Mouse (Mus musculus) stomach, embryonic 16.5 days (tissue): Measurements from ENCODE around the gene Tmem131l. TPM values are rescaled to one million over a fixed set of nuclear protein-coding genes. Genes with fewer than 3 reads are reported as not detected.

Experiments used
- ATAC-seq: fragments of 200-750 bp; cut with Nextera tagmentation; 2 replicates; pipeline ENCODE4 v1.8.0; 2017; ENCODE audit warnings: moderate number of reproducible peaks, moderate TSS enrichment; ENCODE audit not compliant: insufficient read depth, low FRiP score
- H3K27ac ChIP-seq: fragments of 300-500 bp; sonication (generic); 2 replicates; pipeline ENCODE4 v1.5.1; 2014; ENCODE audit warnings: low read length
- H3K27me3 ChIP-seq: fragments of 300-500 bp; sonication (generic); 2 replicates; pipeline ENCODE4 v1.6.1; 2014; ENCODE audit warnings: low read length, control low read depth, mixed read lengths; ENCODE audit not compliant: control insufficient read depth, insufficient read depth
- H3K36me3 ChIP-seq: fragments of 300-500 bp; sonication (generic); 2 replicates; pipeline ENCODE4 v1.6.1; 2014; ENCODE audit warnings: low read length; ENCODE audit not compliant: control insufficient read depth, insufficient read depth
- H3K4me1 ChIP-seq: fragments of 300-500 bp; sonication (generic); 2 replicates; pipeline ENCODE4 v1.6.1; 2014; ENCODE audit warnings: low read length, control low read depth, mixed read lengths; ENCODE audit not compliant: control insufficient read depth, insufficient read depth
- H3K4me2 ChIP-seq: fragments of 300-500 bp; sonication (generic); 2 replicates; pipeline ENCODE4 v1.6.1; 2014; ENCODE audit warnings: low read depth, low read length, mixed read lengths
- H3K4me3 ChIP-seq: fragments of 300-500 bp; sonication (generic); replicated peaks from 2 replicates; pipeline ENCODE4 v1.5.1; 2014; ENCODE audit warnings: mild to moderate bottlenecking, low read length
- H3K9ac ChIP-seq: fragments of 300-500 bp; sonication (generic); 2 replicates; pipeline ENCODE4 v1.6.1; 2014; ENCODE audit warnings: low read length
- H3K9me3 ChIP-seq: fragments of 300-500 bp; sonication (generic); replicated peaks from 2 replicates; pipeline ENCODE4 v1.6.1; 2016; ENCODE audit warnings: low read length, control low read depth; ENCODE audit not compliant: control insufficient read depth
- WGBS: fragments of 180-500 bp; shearing (Covaris S2); extraction: QIAGEN DNeasy Blood & Tissue Kit; methylation state at CpG from one replicate; pipeline ENCODE4 v1.1.7; 2014; 5-methylcytosine and 5-hydroxymethylcytosine counted together
- polyA plus RNA-seq: library from polyadenylated mRNA; unstranded; fragments of >200 nt; fragmentation: Nextera tagmentation; extraction: Ambion mirVana; gene quantifications from 2 replicates; pipeline ENCODE4 v1.2.1, GENCODE M21; 2015

The Tmem131l gene
- polyA plus RNA-seq, 1 experiment from 2014 or later = 41.7 TPM

DNA sequence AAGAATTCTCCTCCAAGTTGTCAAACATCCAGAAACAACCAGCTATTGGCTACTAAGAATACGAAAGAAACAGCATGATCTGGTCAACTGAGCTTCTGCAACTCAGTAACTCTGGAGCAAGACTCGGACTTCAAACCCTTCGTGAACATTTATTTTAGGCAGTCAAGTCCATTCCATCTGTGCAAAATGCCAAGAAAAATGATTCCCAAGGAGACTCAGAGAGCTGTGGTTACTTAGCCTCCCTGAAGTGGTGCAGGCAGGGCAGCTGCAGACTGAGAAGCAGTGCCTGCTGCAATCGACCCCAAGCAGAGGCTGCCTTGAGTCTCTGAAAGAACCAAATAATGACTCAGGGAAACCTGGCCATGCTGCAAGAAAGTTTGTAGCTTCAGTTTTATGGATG, 98.1 kb downstream of the Tmem131l start:
- H3K27me3 ChIP-seq = no peaks in the 10 kb centered on the region
- WGBS = 64% methylated on average over 4 of the region's 4 CpGs
- no peak overlapping the region for H3K4me2 ChIP-seq
- H3K9ac ChIP-seq = no peak overlapping the region
- no peak overlapping the region for H3K27ac ChIP-seq
- peaks cover 9% of the 10 kb centered on the region for H3K36me3 ChIP-seq
- 0 out of 2 replicates have a peak, but pooled peaks cover 3% of the 10 kb centered on the region for H3K4me1 ChIP-seq
- no peaks in the 10 kb centered on the region for H3K9me3 ChIP-seq
- H3K4me3 ChIP-seq = no peak overlapping the region
- no peak for ATAC-seq

DNA sequence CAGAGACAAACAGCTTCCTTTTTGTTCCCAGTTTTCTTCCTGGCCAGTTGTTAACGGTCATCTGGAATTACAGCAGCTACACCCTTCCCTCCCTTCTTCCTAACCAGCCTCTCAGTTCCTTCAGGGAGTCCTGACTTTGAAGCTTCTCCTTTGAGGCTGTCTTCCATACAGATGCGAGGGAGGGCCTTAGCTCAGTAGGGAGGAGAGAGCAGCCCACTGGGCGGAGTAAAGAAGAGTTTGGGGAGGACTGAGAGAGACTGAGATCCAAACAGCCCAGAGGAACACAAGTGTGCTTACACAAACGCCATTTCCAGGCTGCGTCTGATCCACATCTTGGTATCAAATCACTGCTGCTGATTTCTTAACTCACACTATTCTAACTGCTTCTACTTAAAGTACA, 101.1 kb downstream of the Tmem131l start:
- Histone ChIP-seq H3K9me3 (no peaks in the 10 kb centered on the region), H3K4me1 (0 out of 2 replicates have a peak, but pooled peaks cover 3% of the 10 kb centered on the region), H3K27me3 (no peaks in the 10 kb centered on the region), H3K4me3 (no peak overlapping the region), H3K36me3 (peaks cover 10% of the 10 kb centered on the region), H3K9ac (no peak overlapping the region), H3K27ac (0 out of 2 replicates have a peak overlapping the region, but pooled peaks have one; percentile 10), H3K4me2 (no peak overlapping the region)
- peak; percentile 73; the same call in 1 of the 2 replicates for ATAC-seq
- 44% methylated on average over 5 of the region's 5 CpGs for whole genome bisulfite sequencing

DNA sequence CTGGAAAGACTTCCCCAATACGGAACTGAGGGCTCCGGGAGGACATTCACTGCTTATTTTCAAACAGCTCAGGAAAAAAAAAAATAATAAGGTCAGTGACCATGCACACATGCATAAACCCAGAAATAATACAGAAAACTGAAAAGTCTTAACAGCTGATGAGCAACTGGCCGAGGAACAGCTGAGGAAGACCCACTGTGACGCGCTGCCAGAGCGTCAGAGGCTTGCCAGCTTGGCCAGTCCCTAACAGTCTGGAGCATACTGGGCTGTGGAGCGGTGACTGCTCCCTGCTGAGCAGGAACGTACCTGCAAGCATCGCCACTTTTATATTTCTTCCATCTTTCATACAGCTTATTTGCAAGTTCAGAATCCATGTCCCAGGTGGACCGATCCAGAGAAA, 105.5 kb downstream of the Tmem131l start:
- Histone ChIP-seq H3K9ac (no peak overlapping the region), H3K4me2 (no peak overlapping the region), H3K36me3 (peaks cover 12% of the 10 kb centered on the region), H3K4me3 (no peak overlapping the region), H3K4me1 (0 out of 2 replicates have a peak, but pooled peaks cover 3% of the 10 kb centered on the region), H3K9me3 (no peaks in the 10 kb centered on the region), H3K27me3 (no peaks in the 10 kb centered on the region), H3K27ac (no peak overlapping the region)
- no peak for ATAC-seq
- WGBS = 93% methylated on average over 10 of the region's 10 CpGs

DNA sequence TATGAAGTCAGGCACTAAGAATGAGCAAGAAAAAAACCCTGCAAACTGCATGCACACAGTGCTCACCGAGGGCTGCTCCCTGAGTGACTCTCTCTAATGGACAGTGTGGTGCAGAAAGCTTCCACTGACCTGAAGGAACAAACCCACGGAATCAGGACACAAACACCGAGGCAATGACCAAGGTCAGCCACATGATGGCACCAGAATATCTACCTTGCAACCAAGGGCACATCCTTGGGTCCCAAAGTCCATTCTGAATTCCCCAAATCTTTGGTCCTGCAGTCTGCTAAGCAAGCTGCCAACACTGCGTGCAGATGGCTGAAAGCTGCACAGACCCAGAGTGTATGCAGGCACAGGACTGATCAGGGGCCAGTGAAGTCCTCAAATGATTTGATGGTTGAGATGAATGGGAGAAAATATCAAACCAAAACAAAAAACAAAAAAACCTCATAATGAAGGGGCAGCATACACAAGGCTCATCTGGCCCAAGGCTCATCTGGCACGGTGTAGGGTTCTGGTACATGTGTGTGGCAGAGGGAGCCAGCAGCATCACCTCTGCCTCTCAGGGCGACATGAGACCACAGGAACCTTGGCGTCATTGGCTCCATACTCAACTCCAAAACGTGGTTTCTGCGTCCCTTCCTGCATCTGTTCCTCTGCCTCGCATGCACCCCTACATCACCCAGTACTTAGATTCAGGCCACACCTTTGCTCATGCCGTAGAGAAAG, 124.0 kb downstream of the Tmem131l start:
- Histone ChIP-seq H3K4me2 (no peak overlapping the region), H3K9me3 (no peaks in the 10 kb centered on the region), H3K27me3 (no peaks in the 10 kb centered on the region), H3K36me3 (peaks cover 8% of the 10 kb centered on the region; the same call in 1 of the 2 replicates), H3K27ac (no peak overlapping the region), H3K4me3 (no peak overlapping the region), H3K4me1 (no peaks in the 10 kb centered on the region), H3K9ac (no peak overlapping the region)
- WGBS = 73% methylated on average over 11 of the region's 11 CpGs
- ATAC-seq = peak; percentile 35; the same call in 1 of the 2 replicates

DNA sequence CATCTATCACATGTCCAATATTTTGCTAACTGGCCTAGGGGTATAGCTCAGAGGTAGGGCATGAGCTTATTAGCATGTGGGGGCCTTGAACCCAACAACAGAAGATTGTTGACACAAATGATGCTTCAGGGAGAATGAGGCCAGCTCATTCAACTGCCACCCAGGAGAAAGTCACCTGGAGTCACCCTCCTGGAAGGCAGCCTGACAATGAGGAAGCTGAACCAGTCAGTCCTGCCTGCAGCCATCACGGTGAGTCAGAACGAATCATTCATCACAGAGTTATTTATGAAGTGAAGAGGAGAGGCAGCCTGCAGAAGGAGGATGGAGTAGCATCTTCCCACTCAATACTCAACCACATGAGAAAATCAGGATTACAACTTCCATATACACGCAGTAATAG, 124.9 kb downstream of the Tmem131l start:
- Histone ChIP-seq H3K4me1 (no peaks in the 10 kb centered on the region), H3K9ac (no peak overlapping the region), H3K4me2 (no peak overlapping the region), H3K27ac (no peak overlapping the region), H3K27me3 (no peaks in the 10 kb centered on the region), H3K36me3 (peaks cover 4% of the 10 kb centered on the region; the same call in 1 of the 2 replicates), H3K9me3 (no peaks in the 10 kb centered on the region), H3K4me3 (no peak overlapping the region)
- 70% methylated on average over 3 of the region's 3 CpGs for WGBS
- ATAC-seq = no peak

DNA sequence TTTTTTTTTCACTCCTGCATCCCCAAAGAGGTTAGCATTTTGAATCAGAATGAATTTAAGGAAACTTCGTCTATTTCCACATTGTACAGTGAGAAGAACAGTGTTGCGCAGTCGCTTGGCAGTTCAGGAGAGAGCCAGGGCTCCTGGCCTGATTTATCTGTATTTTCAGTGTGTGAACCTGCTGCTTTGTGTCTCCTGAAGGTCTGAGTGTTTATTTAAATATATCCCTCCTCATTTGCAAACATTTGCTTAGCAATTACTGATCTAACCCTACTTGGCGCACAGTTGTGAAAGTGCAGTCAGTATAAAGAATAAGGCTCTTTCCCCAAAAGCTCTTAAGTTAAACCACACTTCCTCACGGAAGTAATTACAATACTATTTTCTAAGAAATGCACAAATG, 129.3 kb downstream of the Tmem131l start:
- H3K9ac ChIP-seq = no peak overlapping the region
- H3K27me3 ChIP-seq = no peaks in the 10 kb centered on the region
- H3K4me3 ChIP-seq = no peak overlapping the region
- peak; percentile 50; the same call in 1 of the 2 replicates for ATAC-seq
- H3K4me1 ChIP-seq = no peaks in the 10 kb centered on the region
- H3K27ac ChIP-seq = peak overlapping the region; percentile 43; the same call in 1 of the 2 replicates
- H3K4me2 ChIP-seq = no peak overlapping the region
- H3K9me3 ChIP-seq = no peaks in the 10 kb centered on the region
- 0 out of 2 replicates have a peak, but pooled peaks cover 4% of the 10 kb centered on the region for H3K36me3 ChIP-seq
- WGBS = 61% methylated on average over 5 of the region's 5 CpGs

DNA sequence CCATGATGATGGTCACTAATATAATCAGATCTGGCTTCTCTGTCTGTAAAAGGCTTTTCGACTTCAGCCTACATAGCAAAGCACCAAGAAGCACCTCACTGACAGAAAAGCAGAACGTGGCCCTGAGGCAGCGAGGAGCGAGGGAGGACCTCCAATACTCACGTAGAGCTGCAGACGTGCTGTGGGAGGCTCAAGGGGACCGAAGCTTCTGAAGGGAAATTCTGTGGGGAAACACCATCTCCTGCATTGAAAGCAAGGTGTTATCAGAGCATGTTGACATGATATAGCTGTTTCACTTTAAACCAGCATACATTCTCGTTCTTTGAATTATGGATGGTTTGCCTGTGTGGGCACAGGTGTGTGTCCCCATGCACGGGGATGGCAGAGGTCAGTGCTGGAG, 133.8 kb downstream of the Tmem131l start:
- H3K9me3 ChIP-seq = no peaks in the 10 kb centered on the region
- ATAC-seq = no peak
- no peak overlapping the region for H3K27ac ChIP-seq
- H3K4me2 ChIP-seq = no peak overlapping the region
- H3K9ac ChIP-seq = no peak overlapping the region
- no peak overlapping the region for H3K4me3 ChIP-seq
- WGBS = 91% methylated on average over 9 of the region's 9 CpGs
- H3K4me1 ChIP-seq = 0 out of 2 replicates have a peak, but pooled peaks cover 3% of the 10 kb centered on the region
- H3K27me3 ChIP-seq = no peaks in the 10 kb centered on the region
- H3K36me3 ChIP-seq = peaks cover 4% of the 10 kb centered on the region; the same call in 1 of the 2 replicates

GRCm38 (mm10) chr3:83905161-83905560, 134.8 kb downstream of the Tmem131l start:
- no peaks in the 10 kb centered on the region for H3K27me3 ChIP-seq
- no peaks in the 10 kb centered on the region for H3K9me3 ChIP-seq
- peaks cover 15% of the 10 kb centered on the region for H3K36me3 ChIP-seq
- H3K4me3 ChIP-seq = no peak overlapping the region
- H3K9ac ChIP-seq = no peak overlapping the region
- H3K4me1 ChIP-seq = 0 out of 2 replicates have a peak, but pooled peaks cover 3% of the 10 kb centered on the region
- 71% methylated on average over 6 of the region's 6 CpGs for WGBS
- ATAC-seq = no peak
- no peak overlapping the region for H3K27ac ChIP-seq
- H3K4me2 ChIP-seq = no peak overlapping the region

- H3K27ac ChIP-seq = no peak overlapping the region
- H3K4me3 ChIP-seq = no peak overlapping the region
- no peaks in the 10 kb centered on the region for H3K27me3 ChIP-seq
- peaks cover 17% of the 10 kb centered on the region for H3K36me3 ChIP-seq
- no peak overlapping the region for H3K4me2 ChIP-seq
- H3K4me1 ChIP-seq = 0 out of 2 replicates have a peak, but pooled peaks cover 3% of the 10 kb centered on the region
- no peak overlapping the region for H3K9ac ChIP-seq
- 64% methylated on average over 14 of the region's 14 CpGs for WGBS
- H3K9me3 ChIP-seq = no peaks in the 10 kb centered on the region
- peak; percentile 41; the same call in 1 of the 2 replicates for ATAC-seq
Measured at GRCm38 (mm10) chr3:83904176-83904958, 135.6 kb downstream of the Tmem131l start.
